Mouse (Mus musculus) liver, adult 2 months (tissue): ENCODE measurements around the gene Foxp4. TPM values are rescaled to one million over a fixed set of nuclear protein-coding genes. Genes with fewer than 3 reads are reported as not detected.

ENCODE experiments used
- DNase-seq: peaks from one replicate; pipeline ENCODE4 v3.0.0-alpha.2; 2011; ENCODE audit warnings: low read depth, low spot score; ENCODE audit errors: extremely low read depth
- H3K27ac ChIP-seq: fragments of 200-500 bp; replicated peaks from 2 replicates; pipeline ENCODE4 v1.5.1; 2012; ENCODE audit warnings: low read depth, mild to moderate bottlenecking, control low read depth, inconsistent platforms, low read length; ENCODE audit not compliant: insufficient read depth
- H3K27me3 ChIP-seq: fragments of 200-500 bp; 2 replicates; pipeline ENCODE4 v1.6.1; 2012; ENCODE audit warnings: mild to moderate bottlenecking, moderate library complexity, low read length, inconsistent platforms; ENCODE audit not compliant: control insufficient read depth, insufficient read depth
- H3K36me3 ChIP-seq: fragments of 200-500 bp; 2 replicates; pipeline ENCODE4 v1.6.1; 2012; ENCODE audit warnings: low read length, inconsistent platforms; ENCODE audit not compliant: control insufficient read depth, insufficient read depth
- H3K4me1 ChIP-seq: fragments of 200-500 bp; 2 replicates; pipeline ENCODE4 v1.6.1; 2011; ENCODE audit warnings: low read length; ENCODE audit not compliant: control insufficient read depth, insufficient read depth
- H3K4me3 ChIP-seq: fragments of 200-500 bp; 2 replicates; pipeline ENCODE4 v1.5.1; 2011; ENCODE audit warnings: low read depth, mild to moderate bottlenecking, control low read depth, low read length, moderate library complexity; ENCODE audit not compliant: insufficient read depth
- H3K79me2 ChIP-seq: fragments of 200-500 bp; 2 replicates; pipeline ENCODE4 v1.6.1; 2012; ENCODE audit warnings: inconsistent platforms, mild to moderate bottlenecking, low read length, moderate library complexity; ENCODE audit not compliant: control insufficient read depth, insufficient read depth
- H3K9ac ChIP-seq: fragments of 200-500 bp; 2 replicates; pipeline ENCODE4 v1.6.1; 2012; ENCODE audit warnings: low read depth, mild to moderate bottlenecking, control low read depth, inconsistent platforms, low read length
- CTCF ChIP-seq: fragments of 200-500 bp; IDR thresholded peaks from 2 replicates; pipeline ENCODE4 v1.5.1; 2011; ENCODE audit warnings: low read depth, low read length, control low read depth
- POLR2A ChIP-seq: fragments of 200-500 bp; IDR thresholded peaks from 2 replicates; pipeline ENCODE4 v1.6.1; 2011; ENCODE audit warnings: low read length, control low read depth; ENCODE audit not compliant: insufficient read depth; ENCODE audit errors: extremely low read depth
- WGBS: fragments of 180-500 bp; shearing (Covaris S2); methylation state at CpG from one replicate; pipeline ENCODE4 v1.1.7; 2018; 5-methylcytosine and 5-hydroxymethylcytosine counted together
- polyA plus RNA-seq: library from polyadenylated mRNA; depleted of rRNA; stranded (reverse); fragments of >200 nt; gene quantifications from 2 replicates; pipeline ENCODE4 v1.2.3, GENCODE M21; 2012
- total RNA-seq: library from RNA; depleted of rRNA; stranded (reverse); fragments of >200 nt; gene quantifications from 2 replicates; pipeline ENCODE4 v1.2.3, GENCODE M21; 2014

Foxp4 gene
- total and polyA plus RNA-seq, 2 experiments = 2.0 to 24.6 TPM

DNA sequence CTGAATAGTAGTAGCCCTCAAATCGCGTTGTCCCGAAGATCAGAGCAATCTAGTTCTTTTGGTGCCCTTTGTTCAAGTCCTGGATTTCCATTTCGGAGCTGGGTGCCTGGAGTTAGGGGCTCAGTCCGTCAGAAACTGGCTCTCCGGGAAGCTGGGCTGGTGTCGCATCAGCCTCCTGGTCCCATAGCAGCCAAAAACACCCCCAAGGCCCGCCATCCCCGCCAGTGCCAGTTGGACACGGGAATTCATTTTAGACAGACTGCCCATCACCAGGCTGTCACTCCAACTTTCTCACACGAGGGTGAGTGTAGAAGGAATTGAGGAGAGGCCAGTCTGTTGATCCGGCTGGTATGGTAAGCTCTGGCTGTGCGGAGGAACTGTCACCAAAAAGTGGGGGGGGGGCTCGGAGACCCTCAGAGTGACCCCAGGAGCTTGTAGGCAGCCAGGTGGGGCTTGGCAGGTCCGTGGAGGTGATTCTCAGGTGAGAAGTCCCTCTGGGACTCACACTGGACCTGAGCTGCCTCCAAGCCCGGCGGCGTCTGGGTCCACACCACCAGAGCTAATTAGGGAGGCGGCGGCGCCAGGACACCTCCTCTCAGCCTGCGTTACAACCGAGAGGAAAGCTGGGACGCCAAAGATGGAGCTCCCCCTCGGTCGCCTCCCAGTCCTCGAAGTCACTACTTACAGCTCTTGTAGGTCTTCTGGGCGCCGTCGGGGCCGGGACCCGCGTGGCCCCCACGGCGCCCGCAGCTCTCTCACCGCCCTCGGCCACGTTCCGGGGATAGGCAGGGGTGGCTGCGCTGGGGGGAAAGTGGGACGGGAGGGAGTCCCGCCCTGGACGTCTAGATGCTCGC is 90.6 kb downstream of the Foxp4 start:
- Histone ChIP-seq H3K27ac (no peak overlapping the region), H3K9ac (peak overlapping the region; percentile 49), H3K4me1 (peaks cover 4% of the 10 kb centered on the region; the same call in 1 of the 2 replicates), H3K4me3 (peak overlapping the region; percentile 59), H3K27me3 (peaks cover 9% of the 10 kb centered on the region), H3K79me2 (no peaks in the 10 kb centered on the region), H3K36me3 (no peaks in the 10 kb centered on the region)
- no peak for DNase-seq
- WGBS = 5% methylated on average over 45 of the region's 45 CpGs
- TF ChIP-seq CTCF (no peak), POLR2A (no peak)

GRCm38 (mm10) chr17:47833029-47833627 is 91.3 kb downstream of the Foxp4 start:
- no peak for DNase-seq
- Histone ChIP-seq H3K27ac (no peak overlapping the region), H3K79me2 (no peaks in the 10 kb centered on the region), H3K36me3 (no peaks in the 10 kb centered on the region), H3K27me3 (peaks cover 9% of the 10 kb centered on the region), H3K9ac (peak overlapping the region; percentile 44), H3K4me1 (peaks cover 4% of the 10 kb centered on the region; the same call in 1 of the 2 replicates), H3K4me3 (peak overlapping the region; percentile 59)
- WGBS = 2% methylated on average over 43 of the region's 45 CpGs
- no peak for TF ChIP-seq CTCF
- TF ChIP-seq POLR2A = no peak

DNA sequence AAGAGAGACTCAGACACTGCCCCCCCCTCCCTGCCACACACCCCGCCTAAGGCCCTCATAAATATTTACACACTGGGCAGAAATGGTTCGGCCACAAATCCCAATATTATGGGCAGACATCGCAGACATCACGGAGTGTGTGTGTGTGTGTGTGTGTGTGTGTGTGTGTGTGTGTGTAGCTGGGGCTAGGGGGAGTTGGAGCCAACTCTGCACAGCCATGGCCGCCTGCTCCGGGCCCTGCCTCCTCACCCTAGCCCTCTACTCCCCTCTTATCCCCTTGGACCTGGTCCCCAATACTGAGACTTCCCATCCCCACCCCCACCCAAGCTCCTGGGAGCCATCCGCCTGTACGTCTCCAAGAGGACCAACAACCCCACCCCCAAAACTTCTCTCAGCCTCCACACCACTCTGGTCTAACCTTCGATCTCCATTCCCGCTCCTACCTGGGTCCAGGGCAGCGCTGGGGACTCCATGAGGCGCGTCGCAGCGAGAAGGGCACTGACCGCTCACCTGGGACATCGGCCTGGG is 91.9 kb downstream of the Foxp4 start:
- H3K79me2 ChIP-seq = no peaks in the 10 kb centered on the region
- peaks cover 4% of the 10 kb centered on the region; the same call in 1 of the 2 replicates for H3K4me1 ChIP-seq
- TF ChIP-seq CTCF (no peak), POLR2A (no peak)
- H3K27ac ChIP-seq = no peak overlapping the region
- peaks cover 9% of the 10 kb centered on the region for H3K27me3 ChIP-seq
- H3K9ac ChIP-seq = peak overlapping the region; percentile 44
- no peaks in the 10 kb centered on the region for H3K36me3 ChIP-seq
- H3K4me3 ChIP-seq = peak overlapping the region; percentile 59
- DNase-seq = no peak
- WGBS = 9% methylated on average over 17 of the region's 17 CpGs

DNA sequence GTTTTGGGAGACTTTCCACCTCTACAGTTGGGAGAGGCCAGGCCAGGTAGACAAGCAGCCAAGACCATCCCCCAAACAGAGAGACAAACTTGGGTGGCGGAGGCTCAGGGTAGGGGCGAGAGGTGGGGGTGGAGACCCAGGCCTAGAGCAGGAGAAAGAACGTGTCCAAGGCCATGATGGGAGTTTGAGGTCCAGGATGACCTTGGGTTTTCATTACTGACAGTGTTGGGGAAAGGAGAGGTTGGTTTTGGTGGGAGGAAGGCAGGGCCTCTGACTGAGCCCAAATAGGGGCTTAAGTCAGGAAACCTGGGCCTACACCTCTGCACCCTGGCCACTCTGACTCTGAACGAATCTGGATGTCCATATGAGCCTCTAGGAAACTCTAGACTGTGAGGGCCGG is 92.7 kb downstream of the Foxp4 start:
- DNase-seq = no peak
- TF ChIP-seq CTCF (no peak), POLR2A (no peak)
- WGBS = 89% methylated on average over 5 of the region's 5 CpGs
- Histone ChIP-seq H3K9ac (no peak overlapping the region), H3K4me3 (no peak overlapping the region), H3K79me2 (no peaks in the 10 kb centered on the region), H3K27me3 (peaks cover 9% of the 10 kb centered on the region), H3K4me1 (peaks cover 4% of the 10 kb centered on the region; the same call in 1 of the 2 replicates), H3K27ac (no peak overlapping the region), H3K36me3 (no peaks in the 10 kb centered on the region)

DNA sequence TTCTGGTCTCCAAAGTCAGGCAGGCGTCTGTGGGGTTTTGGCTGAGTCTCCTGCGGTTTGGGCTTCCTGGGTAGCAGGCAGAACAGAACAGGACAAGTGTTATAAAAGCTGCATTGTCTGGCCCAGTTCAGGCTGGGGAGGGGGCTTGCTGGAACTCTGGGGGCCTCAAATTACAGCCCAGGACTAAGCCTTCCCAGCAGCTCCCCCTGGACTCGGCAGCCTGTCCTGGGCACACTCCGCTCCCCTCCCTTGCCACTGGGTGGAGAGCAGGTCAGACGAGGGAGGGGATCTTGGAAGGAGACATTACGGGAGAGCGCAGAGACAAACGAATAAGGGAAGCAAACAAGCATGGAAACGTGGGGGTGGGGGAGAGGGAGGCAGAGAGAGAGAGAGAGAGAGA is 93.3 kb downstream of the Foxp4 start:
- Histone ChIP-seq H3K9ac (no peak overlapping the region), H3K4me3 (no peak overlapping the region), H3K36me3 (no peaks in the 10 kb centered on the region), H3K27ac (no peak overlapping the region), H3K4me1 (peaks cover 4% of the 10 kb centered on the region; the same call in 1 of the 2 replicates), H3K79me2 (no peaks in the 10 kb centered on the region), H3K27me3 (peaks cover 9% of the 10 kb centered on the region)
- DNase-seq = no peak
- no peak for TF ChIP-seq POLR2A
- TF ChIP-seq CTCF = no peak
- 78% methylated on average over 9 of the region's 9 CpGs for WGBS

DNA sequence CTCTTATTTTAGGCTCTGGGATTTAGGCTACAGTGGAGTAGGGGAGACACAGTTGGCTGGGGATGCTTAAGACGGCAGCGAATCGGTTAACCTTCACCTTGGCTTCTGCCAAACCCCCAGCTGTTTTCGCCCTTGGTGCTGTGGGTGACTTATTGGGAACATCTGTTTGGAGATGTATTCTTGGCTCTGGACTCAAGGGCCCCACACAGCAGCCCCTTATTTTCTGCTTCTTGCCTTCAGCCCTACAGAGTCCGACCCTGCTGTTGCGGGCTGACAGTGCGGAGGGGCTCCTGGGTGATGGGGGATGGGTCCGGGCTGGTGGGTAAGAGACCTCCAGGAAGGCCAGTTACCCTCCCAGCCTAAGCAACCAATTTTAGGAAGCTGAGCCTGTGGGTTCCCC is 103.1 kb downstream of the Foxp4 start:
- Histone ChIP-seq H3K9ac (no peak overlapping the region), H3K4me1 (no peaks in the 10 kb centered on the region), H3K27me3 (no peaks in the 10 kb centered on the region), H3K36me3 (no peaks in the 10 kb centered on the region), H3K4me3 (no peak overlapping the region), H3K27ac (no peak overlapping the region), H3K79me2 (no peaks in the 10 kb centered on the region)
- no peak for DNase-seq
- TF ChIP-seq POLR2A (no peak), CTCF (no peak)
- 94% methylated on average over 8 of the region's 8 CpGs for WGBS
